18 mouse cellular contexts compared by ENCODE assay signal in genomic region chr12:105044775-105045174, GRCm38 (mm10). TPM values are rescaled to one million over a fixed set of nuclear protein-coding genes. Genes with fewer than 3 reads are reported as not detected.
DNase-seq lines count a peak whose midpoint lies in the region; ATAC-seq and TF ChIP-seq lines count a peak whose summit lies in the region.
"Had no signal": no experiment of that assay in that cellular context is flagged by ENCODE, and none has a peak within 500 bp of the region (broad histone marks: within the 10 kb centered on the region; RNA-seq: fewer than 3 reads in every experiment).

No protein-coding gene starts in this region.

- H3K4me3 ChIP-seq in liver, embryonic 15.5 days (replicated peaks) = no peak overlapping the region
- H3K4me3 ChIP-seq in brown adipose tissue, adult 24 weeks (ENCODE audit: insufficient read depth, low read depth, low read length) = no peak overlapping the region
- H3K4me3 ChIP-seq in kidney, adult 2 months (ENCODE audit: insufficient read depth, low read depth, low read length) = no peak overlapping the region
- H3K4me3 ChIP-seq: embryonic facial prominence, embryonic 10.5 days; heart, embryonic 12.5 days; hindbrain, embryonic 13.5 days; limb, embryonic 15.5 days; lung, embryonic 15.5 days; midbrain, embryonic 12.5 days; neural tube, embryonic 13.5 days had no signal

- peaks cover 47% of the 10 kb centered on the region for H3K4me1 ChIP-seq in liver, embryonic 15.5 days (replicated peaks)
- H3K4me1 ChIP-seq in brown adipose tissue, adult 24 weeks (ENCODE audit: control insufficient read depth, insufficient read depth, insufficient read length, low read length) = peaks cover 6% of the 10 kb centered on the region
- peaks cover 12% of the 10 kb centered on the region for H3K4me1 ChIP-seq in kidney, adult 2 months (ENCODE audit: control insufficient read depth, insufficient read depth, low read length)
- H3K4me1 ChIP-seq: limb, embryonic 15.5 days had no signal

- peaks cover 80% of the 10 kb centered on the region for H3K36me3 ChIP-seq in liver, embryonic 15.5 days (replicated peaks)
- no peaks in the 10 kb centered on the region for H3K36me3 ChIP-seq in kidney, adult 2 months (ENCODE audit: control insufficient read depth, insufficient read depth, low read length)

- no peaks in the 10 kb centered on the region for H3K9me3 ChIP-seq in liver, embryonic 15.5 days (replicated peaks)
- H3K9me3 ChIP-seq: heart, embryonic 12.5 days; hindbrain, embryonic 13.5 days; limb, embryonic 15.5 days; lung, embryonic 15.5 days; neural tube, embryonic 13.5 days had no signal

- H3K4me2 ChIP-seq in liver, embryonic 15.5 days = no peak overlapping the region
- H3K4me2 ChIP-seq: heart, embryonic 12.5 days; hindbrain, embryonic 13.5 days; limb, embryonic 15.5 days; lung, embryonic 15.5 days; midbrain, embryonic 12.5 days; neural tube, embryonic 13.5 days had no signal

- H3K27ac ChIP-seq in liver, embryonic 15.5 days (replicated peaks) = 0 out of 2 replicates have a peak overlapping the region, but pooled peaks have one; percentile 11
- peak overlapping the region; percentile 43; the same call in 1 of the 2 replicates for H3K27ac ChIP-seq in brown adipose tissue, adult 24 weeks (replicated peaks; ENCODE audit: low read depth, low read length)
- H3K27ac ChIP-seq in kidney, adult 2 months (ENCODE audit: insufficient read depth, low read depth, low read length) = peak overlapping the region; percentile 68
- H3K27ac ChIP-seq: embryonic facial prominence, embryonic 10.5 days; hindbrain, embryonic 13.5 days; limb, embryonic 15.5 days; lung, embryonic 15.5 days; midbrain, embryonic 12.5 days; neural tube, embryonic 13.5 days had no signal

- no peak overlapping the region for H3K9ac ChIP-seq in liver, embryonic 15.5 days
- H3K9ac ChIP-seq: heart, embryonic 12.5 days; hindbrain, embryonic 13.5 days; limb, embryonic 15.5 days; lung, embryonic 15.5 days; midbrain, embryonic 12.5 days; neural tube, embryonic 13.5 days had no signal

- 87% methylated on average over 9 of the region's 9 CpGs for WGBS in liver, embryonic 15.5 days (ENCODE audit: insufficient replicate concordance)
- 57% methylated on average over 9 of the region's 9 CpGs for WGBS in kidney, adult 2 months

- TF ChIP-seq POLR2A in kidney, adult 2 months (IDR thresholded peaks at IDR 0.05; ENCODE audit: low read depth, low read length) = no peak

- no peak for TF ChIP-seq CTCF in kidney, adult 2 months (conservative IDR thresholded peaks at IDR 0.05; ENCODE audit: insufficient read depth, insufficient read length, low read depth, low read length)

- no peak for DNase-seq in liver
- peak; percentile 68 for DNase-seq in kidney, adult 2 months
- DNase-seq in kidney, postnatal 14 days = peak; percentile 25
- no peak for DNase-seq in heart, adult 9 months (ENCODE audit: low spot score in 2 of 2)
- no peak for DNase-seq in right cerebral cortex, postnatal 25 days
- DNase-seq: cerebellum, adult 8-10 months; heart, postnatal 14 days; spleen, adult 18-20 months had no signal

- no peak for ATAC-seq in liver, embryonic 15.5 days (ENCODE audit: insufficient read depth)
- ATAC-seq: Patski had no signal

- H3K27me3 ChIP-seq in liver, embryonic 15.5 days = no peaks in the 10 kb centered on the region
- H3K27me3 ChIP-seq in kidney, adult 2 months (replicated peaks; ENCODE audit: control insufficient read depth, insufficient read depth, low read length) = no peaks in the 10 kb centered on the region
- H3K27me3 ChIP-seq: heart, embryonic 12.5 days; hindbrain, embryonic 13.5 days; limb, embryonic 15.5 days; lung, embryonic 15.5 days; midbrain, embryonic 12.5 days; neural tube, embryonic 13.5 days; Patski had no signal

RNA-seq across cellular contexts. Expression of gene Glrx5, which starts 12.3 kb away (rescaled TPM):
- 496 and 514 TPM in 2 replicates for polyA plus RNA-seq in liver, embryonic 15.5 days (2015; fragmentation: Nextera tagmentation; extraction: Ambion mirVana)
- polyA plus RNA-seq in brown adipose tissue, adult 24 weeks (2012; ENCODE audit: insufficient read depth, insufficient read length, missing spikeins) = 123 and 149 TPM in 2 replicates
- 138 and 139 TPM in 2 replicates for polyA plus RNA-seq in kidney, adult 2 months (2012; rRNA removed)

RNA-seq across cellular contexts. Expression of gene Syne3, which starts 35.2 kb away (rescaled TPM):
- 2.9 and 3.0 TPM in 2 replicates for polyA plus RNA-seq in liver, embryonic 15.5 days (2015; fragmentation: Nextera tagmentation; extraction: Ambion mirVana)
- polyA plus RNA-seq in brown adipose tissue, adult 24 weeks (2012; ENCODE audit: insufficient read depth, insufficient read length, missing spikeins) = 2.8 and 3.3 TPM in 2 replicates
- polyA plus RNA-seq in kidney, adult 2 months (2012; rRNA removed) = 2.7 and 3.1 TPM in 2 replicates

Comparison
In these comparisons a context has a peak if more than half of its experiments do, and no peak if none do; other contexts are left out.
1. H3K27ac ChIP-seq: peak in every context shown above with its lines; median percentile 68 in kidney, adult 2 months; 43 in brown adipose tissue, adult 24 weeks; 11 in liver, embryonic 15.5 days.
2. DNase-seq: peak in kidney, adult 2 months (single experiment) and kidney, postnatal 14 days (single experiment); none in liver (single experiment), heart, adult 9 months (0 of 2) and right cerebral cortex, postnatal 25 days (single experiment).